Comparison of ENCODE assay signal across 8 mouse cellular contexts in genomic region chr1:86703300-86703964, GRCm38 (mm10). TPM values are rescaled to one million over a fixed set of nuclear protein-coding genes. Genes with fewer than 3 reads are reported as not detected.
DNase-seq lines count a peak whose midpoint lies in the region; ATAC-seq lines count a peak whose summit lies in the region.

Gene Dis3l2, plus strand, starts transcription at chr1:86703808.

- peak; percentile 97 for ATAC-seq in hindbrain, embryonic 13.5 days (ENCODE audit: low FRiP score)

- H3K27me3 ChIP-seq in hindbrain, embryonic 13.5 days = no peaks in the 10 kb centered on the region

- peak within 1 kb of the TSS; percentile 91 for H3K9ac ChIP-seq in hindbrain, embryonic 13.5 days

- H3K4me3 ChIP-seq in hindbrain, embryonic 13.5 days = peak within 1 kb of the TSS; percentile 90

- no peaks in the 10 kb centered on the region for H3K36me3 ChIP-seq in hindbrain, embryonic 13.5 days

- no peaks in the 10 kb centered on the region for H3K9me3 ChIP-seq in hindbrain, embryonic 13.5 days

- H3K27ac ChIP-seq in hindbrain, embryonic 13.5 days = peak within 1 kb of the TSS; percentile 93

- H3K4me2 ChIP-seq in hindbrain, embryonic 13.5 days = peak within 1 kb of the TSS; percentile 63

- peaks cover 30% of the 10 kb centered on the region for H3K4me1 ChIP-seq in hindbrain, embryonic 13.5 days (replicated peaks)

- 2% methylated on average over 52 of the region's 54 CpGs for WGBS in hindbrain, embryonic 13.5 days

- peak; percentile 89 for DNase-seq in NIH3T3 (ENCODE audit: low read depth)
- peak; percentile 92 to 93 for DNase-seq in cerebellum, postnatal 10 days
- DNase-seq in frontal cortex, postnatal 14 days (ENCODE audit: low spot score in 2 of 2) = peak; percentile 78 to 80
- peak; percentile 81 to 87 for DNase-seq in layer of hippocampus, postnatal 25 days (ENCODE audit: extremely low spot score in 1 of 2, low spot score in 1 of 2)
- peak; percentile 83 for DNase-seq in lung, postnatal 25 days (ENCODE audit: low spot score)
- peak; percentile 93 for DNase-seq in retina, embryonic 14.5 days (ENCODE audit: low spot score)
- DNase-seq in thymus, postnatal 4 days = peak; percentile 86

RNA-seq across cellular contexts. Expression of gene Dis3l2, which starts in this region (rescaled TPM):
- polyA plus RNA-seq in hindbrain, embryonic 13.5 days (2015; fragmentation: Nextera tagmentation; extraction: Ambion mirVana) = 38.3 and 39.9 TPM in 2 replicates
- 10 to 100 TPM; 24.0 to 27.1 TPM for total RNA-seq in layer of hippocampus, postnatal 25 days (2021)

Comparison
In these comparisons a context has a peak if more than half of its experiments do, and no peak if none do; other contexts are left out.
1. Peak in every context shown above with its lines: DNase-seq, ATAC-seq, H3K4me3 ChIP-seq and H3K27ac ChIP-seq.